Mouse (Mus musculus) urinary bladder, postnatal 4 days (tissue): Measurements from ENCODE around the gene Pdzd4.

Experiments used
- DNase-seq, 2 experiments: peaks; one replicate each; pipeline ENCODE4 v3.0.0; 2021 to 2022; ENCODE audit warnings: low spot score in 2 of 2

The Pdzd4 gene

DNA sequence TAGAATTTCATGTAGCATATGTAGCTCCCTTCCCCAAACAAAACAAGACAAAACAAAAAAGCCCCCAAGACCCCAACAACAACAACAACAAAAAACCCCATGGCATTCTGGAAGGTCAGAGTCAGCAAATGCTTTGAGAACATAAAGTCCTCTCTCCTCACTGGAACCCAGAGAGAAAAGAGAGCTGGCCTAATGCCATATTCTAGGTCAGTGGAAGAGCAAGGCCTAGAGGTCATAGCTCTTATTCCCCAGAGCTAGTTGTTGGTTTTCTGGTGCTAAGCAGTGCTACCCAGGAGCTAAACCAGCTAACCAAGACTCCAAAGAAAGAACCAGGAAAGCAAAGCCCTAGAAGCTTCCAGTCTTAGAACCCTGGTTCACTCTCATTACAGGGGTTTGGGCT is 39.1 kb downstream of the Pdzd4 start:
- no peak for DNase-seq

DNA sequence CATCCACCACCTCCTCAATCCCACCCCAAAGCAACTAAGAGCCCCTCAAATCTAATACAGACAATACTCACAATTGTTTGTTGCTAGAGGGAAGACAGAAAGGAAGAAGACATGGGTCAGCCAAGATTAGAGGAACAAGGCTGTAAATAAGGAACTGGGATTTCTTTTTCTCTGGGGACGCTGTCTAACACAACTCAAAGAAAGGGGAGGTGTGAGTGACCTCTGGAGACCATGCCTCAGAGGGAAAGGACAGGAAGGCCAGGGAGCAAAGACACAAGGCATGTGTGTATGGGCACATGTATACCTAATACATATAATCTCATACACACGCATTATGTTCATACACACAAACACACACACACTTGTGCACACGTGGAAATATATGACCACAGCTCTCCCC is 42.5 kb downstream of the Pdzd4 start:
- no peak for DNase-seq

DNA sequence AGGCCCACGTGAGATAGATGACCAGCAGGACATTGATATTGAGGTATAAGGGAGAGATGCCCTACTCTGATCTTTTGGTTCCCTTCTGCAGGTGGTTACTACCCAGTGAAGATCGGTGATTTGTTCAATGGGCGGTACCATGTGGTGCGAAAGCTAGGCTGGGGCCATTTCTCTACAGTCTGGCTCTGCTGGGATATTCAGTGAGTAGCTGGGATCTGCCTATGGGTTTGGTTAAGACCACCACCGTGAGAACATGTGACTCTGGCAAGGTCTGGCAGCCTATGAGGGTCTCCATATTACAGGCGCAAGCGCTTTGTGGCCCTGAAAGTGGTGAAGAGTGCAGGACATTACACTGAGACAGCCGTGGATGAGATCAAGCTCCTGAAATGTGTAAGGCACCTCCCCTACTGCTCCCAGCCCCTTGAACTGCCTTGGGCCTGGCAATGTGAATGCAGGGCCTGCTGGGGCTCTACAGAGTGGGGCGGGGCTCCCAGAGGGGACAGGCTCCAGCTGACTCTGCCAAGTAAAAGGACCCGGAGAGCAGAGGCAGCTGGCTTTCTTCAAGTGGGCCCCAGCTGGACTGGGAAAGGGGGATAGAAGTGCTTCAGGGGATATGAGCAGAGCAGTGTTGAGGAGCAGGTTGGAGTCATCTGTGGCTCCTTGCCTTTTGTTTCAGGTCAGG is 49.8 kb downstream of the Pdzd4 start:
- DNase-seq, result no peak

GRCm38 (mm10) chrX:73774168-73774760 is 50.5 kb downstream of the Pdzd4 start, which contains the start of gene Srpk3:
TSS of gene Srpk3 (plus strand) at chrX:73774405.
- DNase-seq, result no peak

DNA sequence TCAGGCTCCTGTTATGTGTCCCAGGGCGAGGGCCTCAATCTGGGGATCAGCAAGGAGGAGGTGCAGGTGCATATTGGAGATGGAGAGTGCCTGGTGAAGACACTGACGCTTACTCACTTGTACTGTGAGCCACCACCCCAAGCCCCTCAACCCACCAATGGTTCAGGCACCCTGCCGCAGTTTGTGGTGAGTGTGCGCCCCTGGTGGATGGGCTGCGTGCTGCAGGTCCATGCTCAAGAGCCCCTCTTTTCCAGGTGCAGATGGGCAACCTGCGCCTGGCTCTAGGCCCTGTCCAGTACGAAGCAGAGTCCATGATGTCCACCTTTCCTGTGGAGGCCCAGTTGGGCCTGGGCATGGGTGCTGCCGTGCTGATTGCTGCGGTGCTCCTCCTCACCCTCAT is 57.5 kb downstream of the Pdzd4 start:
- no peak for DNase-seq

- no peak for DNase-seq
Observed at GRCm38 (mm10) chrX:73765311-73765710, 59.5 kb downstream of the Pdzd4 start.

GRCm38 (mm10) chrX:73758611-73759290 is 66.0 kb downstream of the Pdzd4 start:
- no peak for DNase-seq

- no peak for DNase-seq
Observed at GRCm38 (mm10) chrX:73756334-73757140, 68.2 kb downstream of the Pdzd4 start, which contains the start of gene Plxnb3. TSS of gene Plxnb3 (plus strand) at chrX:73757090.

DNA sequence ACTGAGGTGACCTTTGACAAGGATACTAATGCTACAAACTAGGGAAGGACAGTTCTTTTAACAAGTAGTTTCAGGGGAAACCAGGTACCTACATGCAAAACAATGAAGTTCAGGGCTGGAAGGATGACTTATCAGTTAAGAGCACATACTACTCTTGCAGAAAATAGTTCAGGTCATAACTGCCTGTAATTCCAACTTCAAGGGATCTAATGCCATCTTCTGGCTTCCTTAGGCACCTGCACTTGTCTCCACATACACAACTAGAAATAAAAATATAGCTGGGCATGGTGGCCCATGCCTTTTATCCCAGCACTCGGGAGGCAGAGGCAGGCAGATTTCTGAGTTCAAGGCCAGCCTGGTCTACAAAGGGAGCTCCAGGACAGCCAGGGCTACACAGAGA is 75.8 kb downstream of the Pdzd4 start:
- DNase-seq, result no peak

- DNase-seq, result no peak
Observed at GRCm38 (mm10) chrX:73744774-73745481, 79.8 kb downstream of the Pdzd4 start.
